In the genomic region with DNA sequence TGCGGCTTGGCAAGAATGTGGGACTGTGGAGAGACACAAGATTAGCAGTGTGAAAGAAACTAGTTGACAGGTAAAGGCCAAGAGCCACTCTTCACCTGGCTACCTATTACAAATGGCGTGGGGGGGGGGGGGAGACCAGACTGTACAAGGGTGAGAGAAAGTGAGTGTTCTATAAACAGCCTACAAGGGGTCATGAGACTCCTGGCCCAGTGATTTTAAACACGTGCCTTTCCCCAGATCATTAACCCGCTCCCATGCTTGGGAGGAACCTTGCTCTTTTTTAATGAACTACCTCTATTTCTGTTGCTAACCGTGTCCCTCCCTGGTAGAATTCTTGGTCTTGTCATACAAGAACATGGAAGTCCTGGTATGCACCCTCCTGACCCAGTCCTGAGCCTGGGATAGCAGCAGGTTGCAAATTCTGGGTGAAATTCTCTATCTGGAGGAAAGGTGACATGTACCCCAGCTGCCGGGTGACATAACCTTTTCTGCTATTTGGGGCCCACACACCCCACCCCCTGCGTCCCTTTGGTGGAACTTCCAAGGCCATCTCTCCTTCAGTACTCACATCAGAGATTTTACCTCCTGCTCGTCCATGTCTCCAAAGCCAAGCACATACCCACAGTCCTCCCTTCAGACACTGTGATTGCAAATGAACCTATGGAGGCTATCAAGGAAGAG, we compare ENCODE assay signal across 18 mouse cellular contexts.
A peak's percentile ranks its signal among the peaks of the same experiment; 100 is the strongest.
DNase-seq lines count a peak whose midpoint lies in the region; ATAC-seq lines count a peak whose summit lies in the region.
"Had no signal": no experiment of that assay in that cellular context is flagged by ENCODE, and none has a peak within 500 bp of the region (broad histone marks: within the 10 kb centered on the region; RNA-seq: fewer than 3 reads in every experiment).

No protein-coding gene starts in this region.

- no peak overlapping the region for H3K4me2 ChIP-seq in intestine, embryonic 14.5 days (ENCODE audit: low read length)
- H3K4me2 ChIP-seq in intestine, embryonic 16.5 days (ENCODE audit: low read depth, low read length) = no peak overlapping the region
- H3K4me2 ChIP-seq: embryonic facial prominence, embryonic 15.5 days; forebrain, embryonic 15.5 days; heart, embryonic 13.5 days; hindbrain, embryonic 15.5 days; intestine, embryonic 15.5 days; limb, embryonic 15.5 days; liver, embryonic 15.5 days; midbrain, embryonic 11.5 days; neural tube, embryonic 15.5 days had no signal

- H3K9ac ChIP-seq in intestine, embryonic 14.5 days (ENCODE audit: low read length) = no peak overlapping the region
- H3K9ac ChIP-seq in intestine, embryonic 16.5 days (ENCODE audit: low read depth, low read length) = no peak overlapping the region
- H3K9ac ChIP-seq: embryonic facial prominence, embryonic 15.5 days; forebrain, embryonic 15.5 days; heart, embryonic 13.5 days; hindbrain, embryonic 15.5 days; intestine, embryonic 15.5 days; limb, embryonic 15.5 days; liver, embryonic 15.5 days; neural tube, embryonic 15.5 days had no signal

- peak; percentile 39 for DNase-seq in intestine, embryonic 14.5 days (ENCODE audit: low spot score)
- peak; percentile 94 for DNase-seq in kidney, adult 9 months
- DNase-seq in kidney, postnatal 14 days = peak; percentile 64
- no peak for DNase-seq in left cerebral cortex, postnatal 14 days (ENCODE audit: low spot score in 2 of 2)
- no peak for DNase-seq in frontal cortex, postnatal 25 days (ENCODE audit: low spot score in 2 of 2)
- no peak for DNase-seq in hindbrain, embryonic 10.5 days (ENCODE audit: low spot score)

- intact Hi-C loops in left cerebral cortex, postnatal 14 days (cut with DNase I) = no loop called here

- no peaks in the 10 kb centered on the region for H3K36me3 ChIP-seq in intestine, embryonic 14.5 days (ENCODE audit: control insufficient read depth, insufficient read depth, low read length)
- no peaks in the 10 kb centered on the region for H3K36me3 ChIP-seq in intestine, embryonic 16.5 days (ENCODE audit: control insufficient read depth, insufficient read depth, low read length)
- H3K36me3 ChIP-seq in hindbrain, embryonic 10.5 days = no peaks in the 10 kb centered on the region
- H3K36me3 ChIP-seq: embryonic facial prominence, embryonic 15.5 days; forebrain, embryonic 15.5 days; heart, embryonic 13.5 days; hindbrain, embryonic 15.5 days; intestine, embryonic 15.5 days; limb, embryonic 15.5 days; liver, embryonic 15.5 days; neural tube, embryonic 15.5 days had no signal

- no peaks in the 10 kb centered on the region for H3K27me3 ChIP-seq in intestine, embryonic 14.5 days (replicated peaks; ENCODE audit: control insufficient read depth, insufficient read depth, low read length)
- H3K27me3 ChIP-seq in intestine, embryonic 16.5 days (replicated peaks; ENCODE audit: control insufficient read depth, insufficient read depth, low read length) = no peaks in the 10 kb centered on the region
- H3K27me3 ChIP-seq in hindbrain, embryonic 10.5 days (ENCODE audit: insufficient read depth, poor library complexity, severe bottlenecking) = no peaks in the 10 kb centered on the region
- H3K27me3 ChIP-seq: embryonic facial prominence, embryonic 15.5 days; forebrain, embryonic 15.5 days; heart, embryonic 13.5 days; hindbrain, embryonic 15.5 days; intestine, embryonic 15.5 days; limb, embryonic 15.5 days; liver, embryonic 15.5 days; neural tube, embryonic 15.5 days had no signal

- H3K27ac ChIP-seq in intestine, embryonic 14.5 days (ENCODE audit: low read depth) = no peak overlapping the region
- H3K27ac ChIP-seq in intestine, embryonic 16.5 days (ENCODE audit: low read length) = no peak overlapping the region
- no peak overlapping the region for H3K27ac ChIP-seq in hindbrain, embryonic 10.5 days
- H3K27ac ChIP-seq: embryonic facial prominence, embryonic 15.5 days; forebrain, embryonic 15.5 days; heart, embryonic 13.5 days; hindbrain, embryonic 15.5 days; intestine, embryonic 15.5 days; limb, embryonic 15.5 days; liver, embryonic 15.5 days; macrophage; neural tube, embryonic 15.5 days had no signal

- no peaks in the 10 kb centered on the region for H3K9me3 ChIP-seq in intestine, embryonic 14.5 days (ENCODE audit: control insufficient read depth, low read length)
- H3K9me3 ChIP-seq in intestine, embryonic 16.5 days (ENCODE audit: control insufficient read depth, low read length) = no peaks in the 10 kb centered on the region
- H3K9me3 ChIP-seq in hindbrain, embryonic 10.5 days = no peaks in the 10 kb centered on the region
- H3K9me3 ChIP-seq: embryonic facial prominence, embryonic 15.5 days; forebrain, embryonic 15.5 days; heart, embryonic 13.5 days; hindbrain, embryonic 15.5 days; intestine, embryonic 15.5 days; limb, embryonic 15.5 days; liver, embryonic 15.5 days; neural tube, embryonic 15.5 days had no signal

- ATAC-seq in intestine, embryonic 14.5 days (replicated peaks; ENCODE audit: low FRiP score, low TSS enrichment, low read depth) = no peak
- ATAC-seq in intestine, embryonic 16.5 days = no peak
- ATAC-seq: forebrain, embryonic 15.5 days; intestine, embryonic 15.5 days; lung, postnatal 0 days had no signal

- no peak overlapping the region for H3K4me3 ChIP-seq in intestine, embryonic 14.5 days (ENCODE audit: low read depth, low read length)
- no peak overlapping the region for H3K4me3 ChIP-seq in intestine, embryonic 16.5 days (ENCODE audit: low read length)
- H3K4me3 ChIP-seq in hindbrain, embryonic 10.5 days = no peak overlapping the region
- H3K4me3 ChIP-seq: embryonic facial prominence, embryonic 15.5 days; forebrain, embryonic 15.5 days; heart, embryonic 13.5 days; hindbrain, embryonic 15.5 days; intestine, embryonic 15.5 days; limb, embryonic 15.5 days; liver, embryonic 15.5 days; neural tube, embryonic 15.5 days had no signal

- H3K4me1 ChIP-seq in intestine, embryonic 14.5 days (replicated peaks; ENCODE audit: control insufficient read depth, insufficient read depth, low read length) = no peaks in the 10 kb centered on the region
- peaks cover 3% of the 10 kb centered on the region; the same call in 1 of the 2 replicates for H3K4me1 ChIP-seq in intestine, embryonic 16.5 days (ENCODE audit: control insufficient read depth, insufficient read depth, low read length)
- H3K4me1 ChIP-seq in hindbrain, embryonic 10.5 days (replicated peaks) = peaks cover 10% of the 10 kb centered on the region
- H3K4me1 ChIP-seq: embryonic facial prominence, embryonic 15.5 days; heart, embryonic 13.5 days; hindbrain, embryonic 15.5 days; intestine, embryonic 15.5 days; limb, embryonic 15.5 days; liver, embryonic 15.5 days; neural tube, embryonic 15.5 days had no signal

- 85% methylated on average over 8 of the region's 8 CpGs for WGBS in intestine, embryonic 14.5 days
- 81% methylated on average over 8 of the region's 8 CpGs for WGBS in intestine, embryonic 16.5 days
- 89% methylated on average over 8 of the region's 8 CpGs for WGBS in hindbrain, embryonic 10.5 days

Comparison
In these comparisons a context has a peak if more than half of its experiments do, and no peak if none do; other contexts are left out.
1. DNase-seq: peak in intestine, embryonic 14.5 days (single experiment), kidney, adult 9 months (single experiment) and kidney, postnatal 14 days (single experiment); none in left cerebral cortex, postnatal 14 days (0 of 2), frontal cortex, postnatal 25 days (0 of 2) and hindbrain, embryonic 10.5 days (single experiment).